Comparison of ENCODE assay signal across 11 mouse cellular contexts in genomic region chr13:46872194-46872593, GRCm38 (mm10). TPM values are rescaled to one million over a fixed set of nuclear protein-coding genes. Genes with fewer than 3 reads are reported as not detected.
A peak's percentile ranks its signal among the peaks of the same experiment; 100 is the strongest.
DNase-seq lines count a peak whose midpoint lies in the region; ATAC-seq lines count a peak whose summit lies in the region.
"Had no signal": no experiment of that assay in that cellular context is flagged by ENCODE, and none has a peak within 500 bp of the region (broad histone marks: within the 10 kb centered on the region; RNA-seq: fewer than 3 reads in every experiment).

No protein-coding gene starts in this region.

- DNase-seq in heart, adult 11 months = peak; percentile 94
- no peak for DNase-seq in heart, adult 8-10 months (ENCODE audit: low spot score)
- DNase-seq in embryo, embryonic 11 days = peak; percentile 41
- DNase-seq in hindbrain, embryonic 14.5 days (ENCODE audit: low spot score) = no peak
- DNase-seq in midbrain, embryonic 11.5 days (ENCODE audit: low spot score, missing footprints) = no peak
- no peak for DNase-seq in gastrocnemius, postnatal 4 days (ENCODE audit: low spot score in 2 of 2)
- no peak for DNase-seq in testis, postnatal 10 days (ENCODE audit: low spot score)

- H3K27me3 ChIP-seq in hindbrain, embryonic 14.5 days (ENCODE audit: control insufficient read depth, insufficient read depth, low read length) = no peaks in the 10 kb centered on the region
- no peaks in the 10 kb centered on the region for H3K27me3 ChIP-seq in midbrain, embryonic 11.5 days (ENCODE audit: control insufficient read depth, insufficient read depth, low read length)
- H3K27me3 ChIP-seq: embryonic facial prominence, embryonic 13.5 days had no signal

- no peak overlapping the region for H3K9ac ChIP-seq in hindbrain, embryonic 14.5 days
- no peak overlapping the region for H3K9ac ChIP-seq in midbrain, embryonic 11.5 days (ENCODE audit: low read length)
- H3K9ac ChIP-seq: embryonic facial prominence, embryonic 13.5 days; liver, embryonic 14.5 days had no signal

- ATAC-seq in hindbrain, embryonic 14.5 days (ENCODE audit: low FRiP score) = peak; percentile 48; the same call in 1 of the 2 replicates
- peak; percentile 61 for ATAC-seq in midbrain, embryonic 11.5 days (ENCODE audit: low FRiP score)
- ATAC-seq in erythroid progenitor cell, adult 5-6 weeks (replicated peaks; ENCODE audit: low FRiP score, poor library complexity, severe bottlenecking) = no peak

- 31% methylated on average over 6 of the region's 6 CpGs for WGBS in hindbrain, embryonic 14.5 days
- 73% methylated on average over 6 of the region's 6 CpGs for WGBS in midbrain, embryonic 11.5 days

- H3K9me3 ChIP-seq in hindbrain, embryonic 14.5 days (ENCODE audit: control insufficient read depth, low read length) = no peaks in the 10 kb centered on the region
- no peaks in the 10 kb centered on the region for H3K9me3 ChIP-seq in midbrain, embryonic 11.5 days (ENCODE audit: control insufficient read depth, low read length)
- H3K9me3 ChIP-seq: embryonic facial prominence, embryonic 13.5 days; G1E had no signal

- H3K27ac ChIP-seq in hindbrain, embryonic 14.5 days = 0 out of 2 replicates have a peak overlapping the region, but pooled peaks have one; percentile 16
- H3K27ac ChIP-seq in midbrain, embryonic 11.5 days (ENCODE audit: low read depth, low read length) = peak overlapping the region; percentile 16; the same call in 1 of the 2 replicates
- H3K27ac ChIP-seq: embryonic facial prominence, embryonic 13.5 days; liver, embryonic 14.5 days had no signal

- H3K36me3 ChIP-seq in hindbrain, embryonic 14.5 days (replicated peaks; ENCODE audit: control insufficient read depth, insufficient read depth) = no peaks in the 10 kb centered on the region
- H3K36me3 ChIP-seq in midbrain, embryonic 11.5 days (ENCODE audit: control insufficient read depth, insufficient read depth, low read length) = no peaks in the 10 kb centered on the region
- H3K36me3 ChIP-seq: embryonic facial prominence, embryonic 13.5 days; G1E had no signal

- no peak overlapping the region for H3K4me3 ChIP-seq in hindbrain, embryonic 14.5 days (replicated peaks; ENCODE audit: low read length)
- H3K4me3 ChIP-seq in midbrain, embryonic 11.5 days (ENCODE audit: low read depth, low read length) = no peak overlapping the region
- H3K4me3 ChIP-seq: embryonic facial prominence, embryonic 13.5 days had no signal

- peaks cover 6% of the 10 kb centered on the region; the same call in 1 of the 2 replicates for H3K4me1 ChIP-seq in hindbrain, embryonic 14.5 days (replicated peaks; ENCODE audit: control insufficient read depth, insufficient read depth, low read length)
- peaks cover 6% of the 10 kb centered on the region for H3K4me1 ChIP-seq in midbrain, embryonic 11.5 days (ENCODE audit: control insufficient read depth, insufficient read depth, low read length)

- no peak overlapping the region for H3K4me2 ChIP-seq in hindbrain, embryonic 14.5 days (replicated peaks)
- no peak overlapping the region for H3K4me2 ChIP-seq in midbrain, embryonic 11.5 days
- H3K4me2 ChIP-seq: embryonic facial prominence, embryonic 13.5 days had no signal

RNA-seq across cellular contexts. Expression of gene Kif13a, which starts 57.5 kb away (rescaled TPM):
- 100 to 1,000 TPM; 113 to 126 (median 121) TPM for total RNA-seq in heart, adult 8-10 months (2022)
- 14.3 and 15.0 TPM in 2 replicates for polyA plus RNA-seq in hindbrain, embryonic 14.5 days (2014; fragmentation: Nextera tagmentation; extraction: Ambion mirVana)
- polyA plus RNA-seq in midbrain, embryonic 11.5 days (2014; fragmentation: Nextera tagmentation; extraction: Ambion mirVana) = 15.5 and 16.1 TPM in 2 replicates
- total RNA-seq in gastrocnemius, postnatal 4 days (2021) = 10 to 100 TPM; 61.0 to 67.1 TPM
- total RNA-seq in erythroid progenitor cell, adult 5-6 weeks (2015; ENCODE audit: low replicate concordance) = 1.7 and 3.6 TPM in 2 replicates
- total RNA-seq in erythroid progenitor cell, adult 5-6 weeks (2017; ENCODE audit: low replicate concordance) = 6.5 and 6.7 TPM in 2 replicates
- polyA plus RNA-seq: G1E had no signal

Comparison
In these comparisons a context has a peak if more than half of its experiments do, and no peak if none do; other contexts are left out.
1. DNase-seq: peak in heart, adult 11 months (single experiment) and embryo, embryonic 11 days (single experiment); none in heart, adult 8-10 months (single experiment), hindbrain, embryonic 14.5 days (single experiment), midbrain, embryonic 11.5 days (single experiment), gastrocnemius, postnatal 4 days (0 of 2) and testis, postnatal 10 days (single experiment).
2. RNA of gene Kif13a, which starts 57.5 kb away (total RNA-seq): 113 to 126 TPM in heart, adult 8-10 months and 61.0 to 67.1 TPM in gastrocnemius, postnatal 4 days; 1.7 to 6.7 TPM in erythroid progenitor cell, adult 5-6 weeks; every median in the first group is over 4 times any median in the second.